Mouse (Mus musculus) liver, embryonic 18 days (tissue): ENCODE results near the gene Olfr285. TPM values are rescaled to one million over a fixed set of nuclear protein-coding genes. Genes with fewer than 3 reads are reported as not detected.

Experiments
- polyA plus RNA-seq: library from polyadenylated mRNA; depleted of rRNA; stranded (reverse); fragments of >200 nt; gene quantifications from 2 replicates; pipeline ENCODE4 v1.2.3, GENCODE M21; 2012; rRNA removed

Olfr285 gene
- polyA plus RNA-seq, result not detected in 2 replicates

GRCm38 (mm10) chr15:98317177-98317724 is at the start of gene Olfr285:
Gene Olfr285, minus strand, starts transcription at chr15:98317353.

GRCm38 (mm10) chr15:98340887-98341286 is 23.7 kb upstream of the Olfr285 start, which contains the start of gene Olfr284:
Gene Olfr284, minus strand, starts transcription at chr15:98340987.

GRCm38 (mm10) chr15:98295628-98296551 is 21.3 kb downstream of the Olfr285 start, which contains the start of gene Zfp641:
Gene Zfp641, minus strand, starts transcription at chr15:98296161.

Other genes with a start within 250 kb of the Olfr285 start
- gene Pfkm, start 224.8 kb downstream of the Olfr285 start, polyA plus RNA-seq, result 13.9 and 15.7 TPM in 2 replicates
- 6.4 and 7.5 TPM in 2 replicates for gene Senp1, start 223.6 kb downstream of the Olfr285 start, polyA plus RNA-seq
- 21.9 and 23.1 TPM in 2 replicates for gene Asb8, start 151.7 kb downstream of the Olfr285 start, polyA plus RNA-seq
- gene Ccdc184, start 150.2 kb downstream of the Olfr285 start, polyA plus RNA-seq, result not detected in 2 replicates
- gene Olfr288, start 121.8 kb downstream of the Olfr285 start, polyA plus RNA-seq, result not detected in 2 replicates
- not detected in 2 replicates for gene Gm44579, start 96.4 kb downstream of the Olfr285 start, polyA plus RNA-seq
- gene Olfr287, start 96.3 kb downstream of the Olfr285 start, polyA plus RNA-seq, result not detected in 2 replicates
- gene Olfr286, start 82.9 kb downstream of the Olfr285 start, polyA plus RNA-seq, result not detected in 2 replicates
- not detected in 2 replicates for gene H1fnt, start 60.1 kb downstream of the Olfr285 start, polyA plus RNA-seq
- 0.21 and 0.25 TPM in 2 replicates for gene Zfp641, start 21.2 kb downstream of the Olfr285 start, polyA plus RNA-seq
- not detected in 2 replicates for gene Olfr284, start 23.6 kb upstream of the Olfr285 start, polyA plus RNA-seq
- not detected in 2 replicates for gene Olfr283, start 63.6 kb upstream of the Olfr285 start, polyA plus RNA-seq
- not detected in 2 replicates for gene Olfr282, start 113.9 kb upstream of the Olfr285 start, polyA plus RNA-seq
- gene Olfr281, start 135.2 kb upstream of the Olfr285 start, polyA plus RNA-seq, result not detected in 2 replicates
- not detected in 2 replicates for gene OR5BS1P, start 152.5 kb upstream of the Olfr285 start, polyA plus RNA-seq
- gene Lalba, start 165.4 kb upstream of the Olfr285 start, polyA plus RNA-seq, result not detected in 2 replicates
- not detected in 2 replicates for gene Olfr279, start 175.0 kb upstream of the Olfr285 start, polyA plus RNA-seq
- gene Kansl2, start 216.9 kb upstream of the Olfr285 start, polyA plus RNA-seq, result 19.0 and 19.6 TPM in 2 replicates